Mouse (Mus musculus) myocyte (in vitro differentiated cells): Measurements from ENCODE around the gene Pp2d1. TPM values are rescaled to one million over a fixed set of nuclear protein-coding genes. Genes with fewer than 3 reads are reported as not detected.

ENCODE experiments used
- H3K27me3 ChIP-seq: one replicate; pipeline ENCODE4 v1.6.1; 2011; ENCODE audit not compliant: control insufficient read depth, insufficient read depth, insufficient read length
- H3K36me3 ChIP-seq: one replicate; pipeline ENCODE4 v1.6.1; 2011; ENCODE audit not compliant: control insufficient read depth, insufficient read depth
- H3K4me2 ChIP-seq: one replicate; pipeline ENCODE4 v1.6.1; 2011; ENCODE audit warnings: low read depth, control low read depth
- H3K4me3 ChIP-seq: one replicate; pipeline ENCODE4 v1.5.1; 2011; ENCODE audit warnings: mild to moderate bottlenecking, control low read depth, moderate library complexity
- H3K79me2 ChIP-seq: one replicate; pipeline ENCODE4 v1.6.1; 2011; ENCODE audit not compliant: control insufficient read depth, insufficient read depth
- H3ac ChIP-seq: one replicate; pipeline ENCODE4 v1.6.1; 2011; ENCODE audit not compliant: control insufficient read depth, insufficient read length
- CEBPB ChIP-seq: IDR thresholded peaks from 2 replicates; pipeline ENCODE4 v1.6.1; 2011; ENCODE audit warnings: mild to moderate bottlenecking, moderate library complexity; ENCODE audit not compliant: poor library complexity, insufficient read depth, severe bottlenecking
- E2F4 ChIP-seq: IDR thresholded peaks from one replicate; pipeline ENCODE4 v1.6.1; 2011; ENCODE audit warnings: mild to moderate bottlenecking, control low read depth, moderate library complexity; ENCODE audit not compliant: insufficient read depth
- MAX ChIP-seq: IDR thresholded peaks from one replicate; pipeline ENCODE4 v1.6.1; 2011; ENCODE audit warnings: low read depth, mild to moderate bottlenecking, control low read depth
- MYOD1 ChIP-seq, 3 experiments: IDR thresholded peaks; one replicate each; pipeline ENCODE4 v1.6.1; 2011; ENCODE audit warnings: control low read depth in 2 of 3, low read depth in 2 of 3, mild to moderate bottlenecking in 2 of 3, moderate library complexity in 1 of 3; ENCODE audit not compliant: insufficient read length in 2 of 3, control insufficient read depth in 1 of 3
- MYOG ChIP-seq, 3 experiments: IDR thresholded peaks; one replicate each; pipeline ENCODE4 v1.6.1; 2011; ENCODE audit warnings: control low read depth in 2 of 3, low read depth in 2 of 3, mild to moderate bottlenecking in 2 of 3; ENCODE audit not compliant: insufficient read length in 2 of 3, control insufficient read depth in 1 of 3, insufficient read depth in 1 of 3
- POLR2A ChIP-seq: IDR thresholded peaks from one replicate; pipeline ENCODE4 v1.6.1; 2011; ENCODE audit warnings: low read depth, mild to moderate bottlenecking, control low read depth, moderate library complexity; ENCODE audit not compliant: insufficient read length
- POLR2AphosphoS2 ChIP-seq: IDR thresholded peaks from one replicate; pipeline ENCODE4 v1.6.1; 2011; ENCODE audit warnings: low read depth, control low read depth; ENCODE audit not compliant: insufficient read length
- REST ChIP-seq: IDR thresholded peaks from one replicate; pipeline ENCODE4 v1.6.1; 2011; ENCODE audit warnings: mild to moderate bottlenecking, control low read depth, moderate library complexity; ENCODE audit not compliant: insufficient read depth, insufficient read length
- SRF ChIP-seq: IDR thresholded peaks from one replicate; pipeline ENCODE4 v1.6.1; 2011; ENCODE audit warnings: low read depth; ENCODE audit not compliant: control insufficient read depth, insufficient read length
- TCF12 ChIP-seq: IDR thresholded peaks from one replicate; pipeline ENCODE4 v1.6.1; 2011; ENCODE audit warnings: mild to moderate bottlenecking, control low read depth; ENCODE audit not compliant: poor library complexity, insufficient read depth, severe bottlenecking
- TCF3 ChIP-seq: IDR thresholded peaks from one replicate; pipeline ENCODE4 v1.6.1; 2011; ENCODE audit warnings: low read depth, control low read depth; ENCODE audit not compliant: insufficient read length
- USF1 ChIP-seq: IDR thresholded peaks from one replicate; pipeline ENCODE4 v1.6.1; 2011; ENCODE audit warnings: low read depth, mild to moderate bottlenecking, control low read depth, moderate library complexity
- polyA plus RNA-seq: library from polyadenylated mRNA; unstranded; fragments of >200 nt; fragmentation: generic; extraction: Trizol; gene quantifications from one replicate; pipeline ENCODE4 v1.2.1, GENCODE M21; 2012; ENCODE audit warnings: missing spikeins

Gene Pp2d1
- polyA plus RNA-seq, 1 experiment: 0.12 TPM

DNA sequence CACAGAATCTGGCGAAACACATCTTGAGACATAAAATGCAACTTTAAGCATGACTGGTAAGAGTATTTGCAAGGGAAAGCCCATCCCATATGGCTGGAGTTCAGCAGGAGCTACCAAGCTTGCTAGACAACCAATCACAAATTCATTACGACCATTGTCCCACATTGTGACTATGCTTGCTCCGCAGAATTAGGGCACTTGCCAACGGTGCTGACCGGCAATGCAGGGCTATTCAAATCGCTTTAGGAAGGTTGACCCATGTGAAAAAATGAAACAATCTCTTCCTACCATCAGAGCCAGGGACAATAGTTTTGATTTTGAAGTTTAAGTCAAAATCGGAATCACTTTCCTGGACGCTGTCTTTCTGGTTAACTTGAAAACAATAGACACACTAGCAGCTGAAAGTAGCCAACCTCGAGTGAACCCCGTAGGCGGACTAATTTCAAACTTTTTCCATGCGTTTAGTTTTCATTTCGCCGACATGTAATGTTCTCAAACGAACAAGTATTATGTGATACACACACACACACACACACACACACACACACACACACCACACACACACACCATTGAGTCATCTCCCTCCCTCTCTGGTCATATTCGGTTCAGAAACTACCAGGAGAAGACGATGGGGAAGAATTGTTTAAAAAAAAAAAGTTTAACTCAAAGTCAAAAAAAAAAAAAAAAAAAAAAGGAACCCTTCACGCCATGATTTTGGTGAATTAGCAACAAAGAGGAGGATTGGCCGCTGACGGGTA is 27.1 kb upstream of the Pp2d1 start, which contains the start of gene Kat2b:
Kat2b (plus strand) TSS at position 701 of the 758 bp plus-strand sequence.
- peak within 1 kb of the TSS; percentile 60 for H3ac ChIP-seq
- H3K27me3 ChIP-seq: no peaks in the 10 kb centered on the region
- H3K4me2 ChIP-seq: peak within 1 kb of the TSS; percentile 90
- no peaks in the 10 kb centered on the region for H3K36me3 ChIP-seq
- H3K4me3 ChIP-seq: peak within 1 kb of the TSS; percentile 66
- TF ChIP-seq CEBPB (no peak), E2F4 (no peak), TCF3 (no peak), MAX (no peak)
- H3K79me2 ChIP-seq: peaks cover 5% of the 10 kb centered on the region

DNA sequence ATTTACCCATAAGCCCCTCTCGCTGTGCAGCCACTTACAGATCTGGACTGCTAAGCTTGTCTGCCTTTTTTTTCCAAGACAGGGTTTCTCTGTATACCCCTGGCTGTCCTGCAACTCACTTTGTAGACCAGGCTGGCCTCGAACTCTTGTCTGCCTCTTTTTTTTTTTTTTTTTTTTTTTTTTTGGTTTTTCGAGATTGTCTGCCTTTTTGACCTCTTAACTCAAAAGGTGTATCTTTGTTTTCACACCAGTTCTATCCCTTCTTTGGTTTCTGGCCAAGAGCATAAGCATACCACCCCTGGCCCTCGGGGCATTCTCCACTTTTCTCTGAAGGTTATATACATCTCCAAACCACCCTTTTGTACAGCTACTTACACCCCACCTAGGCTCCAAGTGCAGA is 25.6 kb upstream of the Pp2d1 start:
- Histone ChIP-seq H3K4me2 (no peak overlapping the region), H3K27me3 (no peaks in the 10 kb centered on the region), H3K36me3 (no peaks in the 10 kb centered on the region), H3K4me3 (no peak overlapping the region), H3K79me2 (peaks cover 5% of the 10 kb centered on the region), H3ac (no peak overlapping the region)
- TF ChIP-seq MYOG (IDR thresholded peaks at IDR 0.05; ENCODE audit: control insufficient read depth in 1 of 3, insufficient read depth in 1 of 3, insufficient read length in 2 of 3, low read depth in 2 of 3): no peak
- no peak for TF ChIP-seq E2F4
- TF ChIP-seq REST: no peak
- TF ChIP-seq MAX: no peak
- TF ChIP-seq CEBPB: no peak
- TF ChIP-seq POLR2AphosphoS2: no peak
- no peak for TF ChIP-seq TCF3
- no peak for TF ChIP-seq POLR2A
- no peak for TF ChIP-seq SRF
- no peak for TF ChIP-seq MYOD1 (IDR thresholded peaks at IDR 0.05; ENCODE audit: control insufficient read depth in 1 of 3, insufficient read length in 2 of 3, low read depth in 2 of 3)
- no peak for TF ChIP-seq USF1
- TF ChIP-seq TCF12: no peak

DNA sequence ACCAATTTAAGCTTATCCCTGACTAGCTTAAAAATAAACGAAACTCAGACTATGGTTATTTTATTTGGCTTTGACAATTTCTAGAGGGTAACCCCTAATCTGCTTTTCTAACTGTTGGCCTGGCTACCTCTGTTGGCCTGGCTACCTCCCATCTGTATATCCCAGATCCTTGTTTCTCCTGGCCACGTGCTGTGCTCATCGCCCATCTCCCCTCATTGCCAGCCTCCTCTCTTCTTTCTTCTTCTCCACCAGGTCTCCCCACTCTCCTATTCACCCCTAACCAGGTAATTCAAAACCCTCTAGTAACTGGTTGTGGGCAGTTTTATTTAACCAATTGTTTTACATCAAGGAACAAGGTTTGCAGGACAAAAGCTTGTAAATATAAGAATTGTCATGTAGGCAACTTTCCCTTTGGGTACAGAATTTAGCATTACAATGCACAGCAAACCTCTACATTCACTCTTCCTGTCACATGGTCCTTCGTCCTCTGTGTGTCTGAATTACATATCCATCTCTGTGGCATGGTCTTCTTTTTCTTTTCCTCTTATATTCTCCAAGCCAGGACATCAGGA is 22.3 kb upstream of the Pp2d1 start:
- H3K79me2 ChIP-seq: no peaks in the 10 kb centered on the region
- H3ac ChIP-seq: no peak overlapping the region
- TF ChIP-seq REST (no peak), SRF (no peak), CEBPB (no peak), E2F4 (no peak), MYOG (IDR thresholded peaks at IDR 0.05; ENCODE audit: control insufficient read depth in 1 of 3, insufficient read depth in 1 of 3, insufficient read length in 2 of 3, low read depth in 2 of 3) (no peak)
- no peaks in the 10 kb centered on the region for H3K27me3 ChIP-seq
- no peak overlapping the region for H3K4me2 ChIP-seq
- H3K36me3 ChIP-seq: no peaks in the 10 kb centered on the region
- no peak overlapping the region for H3K4me3 ChIP-seq

DNA sequence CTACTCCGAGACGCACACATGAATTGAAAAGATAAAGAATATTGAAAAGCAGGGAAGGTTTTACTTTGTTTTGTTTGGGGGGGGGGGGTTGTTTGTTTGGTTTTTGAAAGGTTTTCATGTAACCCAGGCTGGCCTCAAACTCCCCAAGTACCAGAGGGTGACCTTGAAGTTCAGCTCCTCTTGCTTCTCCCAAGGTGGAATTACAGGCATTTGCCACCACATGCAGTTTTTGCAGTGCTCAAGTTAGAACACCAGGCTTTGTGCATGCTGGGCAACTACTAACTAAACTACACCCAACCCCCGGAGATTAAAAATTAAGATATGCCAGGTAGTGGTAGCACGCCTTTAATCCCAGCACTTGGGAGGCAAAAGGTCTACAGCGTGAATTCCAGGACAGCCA is 20.4 kb upstream of the Pp2d1 start:
- Histone ChIP-seq H3ac (no peak overlapping the region), H3K79me2 (no peaks in the 10 kb centered on the region)
- no peak for TF ChIP-seq E2F4

DNA sequence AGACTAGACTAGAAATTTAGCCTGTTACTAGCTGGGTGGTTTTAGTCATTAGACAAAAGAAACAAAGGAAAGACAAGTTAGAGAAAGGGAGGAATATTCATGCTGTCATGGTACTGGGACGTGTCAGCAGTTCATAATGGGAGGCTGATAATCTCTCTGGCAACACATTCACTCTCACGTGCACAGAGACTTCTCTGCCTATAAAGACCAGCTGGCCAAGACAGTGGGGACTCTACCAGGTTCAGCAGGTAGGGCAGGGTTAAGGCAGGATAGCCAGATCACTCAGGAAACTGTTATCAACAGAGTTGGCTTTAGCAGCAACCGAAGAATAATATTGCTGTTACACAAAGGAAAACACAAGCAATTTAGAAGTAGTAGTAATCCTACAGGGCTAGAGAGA is 18.2 kb upstream of the Pp2d1 start:
- no peak overlapping the region for H3K4me2 ChIP-seq
- TF ChIP-seq POLR2AphosphoS2 (no peak), MAX (no peak), TCF3 (no peak), POLR2A (no peak)
- H3K27me3 ChIP-seq: no peaks in the 10 kb centered on the region
- no peak overlapping the region for H3K4me3 ChIP-seq
- no peaks in the 10 kb centered on the region for H3K79me2 ChIP-seq
- no peak overlapping the region for H3ac ChIP-seq
- H3K36me3 ChIP-seq: no peaks in the 10 kb centered on the region

More for the DNA sequence above, 20.4 kb upstream of the Pp2d1 start:
- Histone ChIP-seq H3K36me3 (no peaks in the 10 kb centered on the region), H3K27me3 (no peaks in the 10 kb centered on the region), H3K4me2 (no peak overlapping the region), H3K4me3 (no peak overlapping the region)
